Mouse (Mus musculus) heart, embryonic 14.5 days (tissue): ENCODE data around the gene Dpp8. TPM values are rescaled to one million over a fixed set of nuclear protein-coding genes. Genes with fewer than 3 reads are reported as not detected.
A peak's percentile ranks its signal among the peaks of the same experiment; 100 is the strongest.
"Not testable (repeated sequence)": the region's sequence is repeated elsewhere in the genome, so short reads cannot be mapped to it uniquely, and the experiment has no call there.

ENCODE experiments used
- ATAC-seq: fragments of 200-750 bp; cut with Nextera tagmentation; 2 replicates; pipeline ENCODE4 v1.8.0; 2017; ENCODE audit warnings: low read depth, moderate TSS enrichment; ENCODE audit not compliant: insufficient number of reproducible peaks, insufficient read depth, low FRiP score
- H3K27ac ChIP-seq, 2 experiments: fragments of 200-500 bp in 1 of 2; fragments of 300-500 bp in 1 of 2; sonication (generic) in 1 of 2; replicated peaks in 1 of 2; 2 replicates each; pipeline ENCODE4 v1.5.1; 2012 to 2014; ENCODE audit warnings: low read depth in 2 of 2, low read length in 2 of 2, control low read depth in 1 of 2, mild to moderate bottlenecking in 1 of 2, mixed read lengths in 1 of 2; ENCODE audit not compliant: control insufficient read depth in 1 of 2, insufficient read depth in 1 of 2
- H3K27me3 ChIP-seq: fragments of 300-500 bp; sonication (generic); 2 replicates; pipeline ENCODE4 v1.6.1; 2014; ENCODE audit warnings: mild to moderate bottlenecking, low read length, control low read depth; ENCODE audit not compliant: control insufficient read depth, insufficient read depth
- H3K36me3 ChIP-seq: fragments of 300-500 bp; sonication (generic); 2 replicates; pipeline ENCODE4 v1.6.1; 2014; ENCODE audit warnings: mild to moderate bottlenecking, control low read depth, low read length, mixed read lengths; ENCODE audit not compliant: control insufficient read depth, insufficient read depth
- H3K4me1 ChIP-seq, 2 experiments: fragments of 200-500 bp in 1 of 2; fragments of 300-500 bp in 1 of 2; sonication (generic) in 1 of 2; 2 replicates each; pipeline ENCODE4 v1.6.1; 2012 to 2014; ENCODE audit warnings: low read length in 2 of 2, control low read depth in 1 of 2, mixed read lengths in 1 of 2; ENCODE audit not compliant: control insufficient read depth in 2 of 2, insufficient read depth in 2 of 2
- H3K4me2 ChIP-seq: fragments of 300-500 bp; sonication (generic); 2 replicates; pipeline ENCODE4 v1.6.1; 2014; ENCODE audit warnings: mild to moderate bottlenecking, low read length
- H3K4me3 ChIP-seq, 2 experiments: fragments of 200-500 bp in 1 of 2; fragments of 300-500 bp in 1 of 2; sonication (generic) in 1 of 2; 2 replicates each; pipeline ENCODE4 v1.5.1; 2012 to 2014; ENCODE audit warnings: low read length in 2 of 2, mild to moderate bottlenecking in 2 of 2, control low read depth in 1 of 2, low read depth in 1 of 2, moderate library complexity in 1 of 2; ENCODE audit not compliant: control insufficient read depth in 1 of 2, insufficient read depth in 1 of 2
- H3K9ac ChIP-seq: fragments of 300-500 bp; sonication (generic); 2 replicates; pipeline ENCODE4 v1.6.1; 2014; ENCODE audit warnings: mild to moderate bottlenecking, low read length
- H3K9me3 ChIP-seq: fragments of 300-500 bp; sonication (generic); 2 replicates; pipeline ENCODE4 v1.6.1; 2016; ENCODE audit warnings: low read length, control low read depth; ENCODE audit not compliant: control insufficient read depth
- WGBS: fragments of 180-500 bp; shearing (Covaris S2); extraction: QIAGEN DNeasy Blood & Tissue Kit; methylation state at CpG from one replicate; pipeline ENCODE4 v1.1.7; 2014; 5-methylcytosine and 5-hydroxymethylcytosine counted together
- polyA plus RNA-seq: library from polyadenylated mRNA; unstranded; fragments of >200 nt; fragmentation: Nextera tagmentation; extraction: Ambion mirVana; gene quantifications from 2 replicates; pipeline ENCODE4 v1.2.1, GENCODE M21; 2014

Dpp8 gene
- polyA plus RNA-seq, 1 experiment from 2014 or later = 27.9 TPM

DNA sequence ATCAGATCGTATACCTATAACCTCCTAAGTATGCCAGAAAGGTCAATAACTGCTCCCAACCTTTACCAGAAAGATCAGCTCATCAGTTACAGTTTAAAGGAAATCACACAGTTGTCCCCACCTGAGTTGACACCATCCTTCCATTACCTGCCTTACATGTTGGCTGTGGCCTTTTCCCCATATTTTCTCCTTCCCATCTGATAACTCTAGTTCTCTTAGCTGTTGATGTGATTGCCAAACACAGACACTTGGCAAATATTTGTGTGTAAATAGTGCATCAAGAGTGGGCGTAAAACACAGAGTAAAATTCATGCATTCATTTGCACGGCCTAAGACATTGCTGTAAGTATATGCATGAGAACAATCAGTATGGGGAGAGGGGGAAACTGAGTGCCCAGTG is 8.8 kb upstream of the Dpp8 start:
- 89% methylated on average over 3 of the region's 3 CpGs for WGBS

DNA sequence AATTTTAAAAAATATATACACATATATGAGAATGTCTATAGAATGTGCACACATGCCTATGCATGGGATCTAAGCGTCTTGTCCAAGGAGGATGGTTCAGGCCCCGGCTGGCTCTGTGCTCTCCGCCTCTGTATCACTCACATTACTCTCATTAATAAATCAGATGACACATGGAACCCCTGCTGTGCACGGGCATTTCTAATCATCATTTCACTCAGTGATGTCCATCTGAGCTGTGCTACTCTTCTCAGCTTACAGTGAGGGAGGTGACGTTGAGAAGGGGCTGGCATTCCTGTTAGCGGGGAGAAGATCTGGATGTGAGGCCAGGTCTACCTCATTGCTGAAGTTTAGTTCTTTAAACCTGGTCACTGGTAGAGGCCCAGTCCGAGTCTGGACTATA is 5.0 kb upstream of the Dpp8 start:
- H3K4me3 ChIP-seq = no peak overlapping the region
- peaks cover 3 to 5% of the 10 kb centered on the region in 2 experiments; a peak in 3 of 4 replicates for H3K4me1 ChIP-seq
- no peaks in the 10 kb centered on the region for H3K36me3 ChIP-seq
- no peak overlapping the region for H3K4me2 ChIP-seq
- H3K9ac ChIP-seq = no peak overlapping the region
- no peak overlapping the region for H3K27ac ChIP-seq
- 79% methylated on average over 7 of the region's 7 CpGs for WGBS
- ATAC-seq = no peak
- no peaks in the 10 kb centered on the region for H3K27me3 ChIP-seq
- no peaks in the 10 kb centered on the region for H3K9me3 ChIP-seq

More for the DNA sequence above, 8.8 kb upstream of the Dpp8 start:
- peaks cover 4 to 18% of the 10 kb centered on the region in 2 experiments for H3K4me1 ChIP-seq
- no peak overlapping the region for H3K27ac ChIP-seq
- no peaks in the 10 kb centered on the region for H3K9me3 ChIP-seq
- H3K36me3 ChIP-seq = no peaks in the 10 kb centered on the region
- no peak overlapping the region for H3K4me3 ChIP-seq
- no peaks in the 10 kb centered on the region for H3K27me3 ChIP-seq
- H3K4me2 ChIP-seq = no peak overlapping the region
- ATAC-seq = no peak
- H3K9ac ChIP-seq = no peak overlapping the region

DNA sequence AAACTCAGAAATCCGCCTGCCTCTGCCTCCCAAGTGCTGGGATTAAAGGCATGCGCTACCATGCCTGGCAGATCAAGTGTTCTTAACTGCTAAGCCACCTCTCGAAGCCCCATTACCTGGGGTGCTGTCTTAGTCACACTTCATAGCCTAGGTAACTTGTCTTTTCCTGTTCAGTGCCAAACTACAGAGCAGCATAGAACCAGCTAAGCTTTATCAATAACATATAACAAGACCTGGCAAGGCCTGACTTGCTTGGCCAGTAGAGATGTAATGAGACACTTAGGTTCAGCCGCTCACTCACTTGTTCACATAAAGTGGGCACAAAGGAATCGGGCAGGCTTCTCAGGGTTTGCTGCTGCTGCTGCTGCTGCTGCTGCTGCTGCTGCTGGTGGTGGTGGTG is 3.9 kb upstream of the Dpp8 start:
- H3K9me3 ChIP-seq = no peaks in the 10 kb centered on the region
- H3K4me3 ChIP-seq = no peak overlapping the region
- no peak overlapping the region for H3K27ac ChIP-seq
- no peak for ATAC-seq
- no peaks in the 10 kb centered on the region for H3K27me3 ChIP-seq
- WGBS = 78% methylated on average over 5 of the region's 5 CpGs
- H3K4me1 ChIP-seq = peaks cover 3 to 8% of the 10 kb centered on the region in 2 experiments; a peak in 3 of 4 replicates
- H3K36me3 ChIP-seq = no peaks in the 10 kb centered on the region
- H3K4me2 ChIP-seq = no peak overlapping the region
- H3K9ac ChIP-seq = no peak overlapping the region

DNA sequence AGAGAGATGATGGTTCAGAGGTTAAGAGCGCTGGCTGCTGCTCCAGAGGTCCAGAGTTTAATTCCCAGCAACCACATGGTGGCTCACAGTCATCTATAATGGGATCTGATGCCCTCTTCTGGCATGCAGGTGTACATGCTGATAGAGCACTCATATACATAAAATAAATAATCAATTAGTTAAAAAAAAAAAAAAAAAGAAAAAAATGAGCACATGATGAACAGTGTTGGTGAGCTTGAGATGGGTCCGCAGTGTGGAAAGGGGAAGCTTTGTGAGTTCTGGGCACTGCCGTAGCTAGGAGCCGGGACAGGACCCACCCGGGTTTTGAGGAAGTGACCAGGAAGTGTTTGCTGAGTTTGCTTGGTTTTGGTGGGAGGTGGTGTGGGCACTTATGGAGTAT is 859 bp upstream of the Dpp8 start:
- not testable (repeated sequence) for H3K9ac ChIP-seq, H3K4me3 ChIP-seq, H3K9me3 ChIP-seq, H3K4me2 ChIP-seq, ATAC-seq, H3K27me3 ChIP-seq, H3K27ac ChIP-seq
- H3K4me1 ChIP-seq = peaks cover 3 to 15% of the 10 kb centered on the region in 2 experiments; a peak in 3 of 4 replicates
- WGBS = 70% methylated on average over 5 of the region's 5 CpGs
- peaks cover 12% of the 10 kb centered on the region; the same call in 1 of the 2 replicates for H3K36me3 ChIP-seq

DNA sequence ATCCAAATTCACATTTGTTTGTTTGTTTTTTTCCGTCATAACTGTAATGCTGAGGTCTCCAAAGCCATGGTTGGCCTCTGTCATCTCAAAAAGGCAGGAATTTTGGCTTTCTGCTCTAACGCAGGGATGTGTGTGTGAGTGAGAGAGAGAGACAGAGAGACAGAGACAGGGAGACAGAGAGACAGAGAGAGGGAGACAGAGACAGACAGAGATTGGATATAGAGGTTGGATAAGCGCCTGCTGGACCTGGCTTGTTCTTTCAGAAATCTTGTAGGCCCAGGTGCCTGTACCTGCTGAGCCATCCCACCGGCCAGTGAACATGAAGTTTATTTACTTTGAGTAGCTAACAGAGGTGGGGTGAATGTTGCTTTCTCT is 333 bp upstream of the Dpp8 start:
- no peak for ATAC-seq
- no peaks in the 10 kb centered on the region for H3K9me3 ChIP-seq
- H3K27ac ChIP-seq = no peak overlapping the region
- no peaks in the 10 kb centered on the region for H3K27me3 ChIP-seq
- 31% methylated on average over 4 of the region's 4 CpGs for WGBS
- peak overlapping the region; percentile 44 for H3K4me2 ChIP-seq
- H3K4me1 ChIP-seq = peaks cover 3 to 15% of the 10 kb centered on the region in 2 experiments; a peak in 3 of 4 replicates
- H3K9ac ChIP-seq = peak overlapping the region; percentile 92
- peak overlapping the region; percentile 86 to 99 for H3K4me3 ChIP-seq
- peaks cover 13% of the 10 kb centered on the region for H3K36me3 ChIP-seq

GRCm38 (mm10) chr9:65036456-65036855 is 4.2 kb downstream of the Dpp8 start:
- no peak overlapping the region for H3K4me2 ChIP-seq
- no peaks in the 10 kb centered on the region for H3K27me3 ChIP-seq
- ATAC-seq = no peak
- no peak overlapping the region for H3K4me3 ChIP-seq
- peaks cover 3 to 15% of the 10 kb centered on the region in 2 experiments; a peak in 3 of 4 replicates for H3K4me1 ChIP-seq
- H3K9ac ChIP-seq = no peak overlapping the region
- peaks cover 58% of the 10 kb centered on the region for H3K36me3 ChIP-seq
- WGBS = 97% methylated on average over 1 of the region's 1 CpGs
- no peaks in the 10 kb centered on the region; the same call in 1 of the 2 replicates for H3K9me3 ChIP-seq
- H3K27ac ChIP-seq = no peak overlapping the region

DNA sequence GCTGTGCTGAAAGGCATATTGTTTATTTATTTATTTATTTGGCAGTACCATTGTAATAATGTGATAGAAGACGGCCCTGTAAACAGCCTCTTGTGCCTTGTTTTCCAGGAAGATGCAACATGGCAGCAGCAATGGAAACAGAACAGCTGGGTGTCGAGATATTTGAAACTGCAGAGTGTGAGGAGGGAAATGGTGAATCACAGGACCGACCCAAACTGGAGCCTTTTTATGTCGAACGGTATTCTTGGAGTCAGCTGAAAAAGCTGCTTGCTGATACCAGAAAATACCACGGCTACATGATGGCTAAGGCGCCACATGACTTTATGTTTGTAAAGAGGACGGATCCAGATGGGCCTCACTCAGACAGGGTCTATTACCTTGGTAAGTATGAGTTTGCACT is 4.6 kb downstream of the Dpp8 start:
- H3K27ac ChIP-seq = no peak overlapping the region
- H3K36me3 ChIP-seq = peaks cover 61% of the 10 kb centered on the region
- no peak for ATAC-seq
- 85% methylated on average over 8 of the region's 8 CpGs for WGBS
- H3K9ac ChIP-seq = no peak overlapping the region
- H3K27me3 ChIP-seq = no peaks in the 10 kb centered on the region
- H3K9me3 ChIP-seq = no peaks in the 10 kb centered on the region; the same call in 1 of the 2 replicates
- H3K4me3 ChIP-seq = no peak overlapping the region
- peaks cover 2 to 13% of the 10 kb centered on the region in 2 experiments; a peak in 3 of 4 replicates for H3K4me1 ChIP-seq
- no peak overlapping the region for H3K4me2 ChIP-seq

GRCm38 (mm10) chr9:65041430-65041829 is 9.2 kb downstream of the Dpp8 start:
- H3K9me3 ChIP-seq = no peaks in the 10 kb centered on the region; the same call in 1 of the 2 replicates
- H3K4me2 ChIP-seq = no peak overlapping the region
- H3K9ac ChIP-seq = no peak overlapping the region
- H3K4me1 ChIP-seq = no peaks in the 10 kb centered on the region
- H3K4me3 ChIP-seq = no peak overlapping the region
- H3K27me3 ChIP-seq = no peaks in the 10 kb centered on the region
- 96% methylated on average over 5 of the region's 5 CpGs for WGBS
- peaks cover 90% of the 10 kb centered on the region for H3K36me3 ChIP-seq
- ATAC-seq = no peak
- H3K27ac ChIP-seq = no peak overlapping the region
